Mouse (Mus musculus) adrenal gland, postnatal 36 days (tissue): ENCODE results near the gene Dcun1d3. TPM values are rescaled to one million over a fixed set of nuclear protein-coding genes. Genes with fewer than 3 reads are reported as not detected.

Source experiments
- DNase-seq, 2 experiments: peaks; one replicate each; pipeline ENCODE4 v3.0.0; 2021; ENCODE audit warnings: mixed read lengths in 1 of 2
- total RNA-seq, 2 experiments: library from RNA; stranded (reverse); gene quantifications; 2 replicates each; pipeline ENCODE4 v1.2.3; 2021

The Dcun1d3 gene
- total RNA-seq, 2 experiments from 2014 or later, result 27.5 to 36.6 TPM

DNA sequence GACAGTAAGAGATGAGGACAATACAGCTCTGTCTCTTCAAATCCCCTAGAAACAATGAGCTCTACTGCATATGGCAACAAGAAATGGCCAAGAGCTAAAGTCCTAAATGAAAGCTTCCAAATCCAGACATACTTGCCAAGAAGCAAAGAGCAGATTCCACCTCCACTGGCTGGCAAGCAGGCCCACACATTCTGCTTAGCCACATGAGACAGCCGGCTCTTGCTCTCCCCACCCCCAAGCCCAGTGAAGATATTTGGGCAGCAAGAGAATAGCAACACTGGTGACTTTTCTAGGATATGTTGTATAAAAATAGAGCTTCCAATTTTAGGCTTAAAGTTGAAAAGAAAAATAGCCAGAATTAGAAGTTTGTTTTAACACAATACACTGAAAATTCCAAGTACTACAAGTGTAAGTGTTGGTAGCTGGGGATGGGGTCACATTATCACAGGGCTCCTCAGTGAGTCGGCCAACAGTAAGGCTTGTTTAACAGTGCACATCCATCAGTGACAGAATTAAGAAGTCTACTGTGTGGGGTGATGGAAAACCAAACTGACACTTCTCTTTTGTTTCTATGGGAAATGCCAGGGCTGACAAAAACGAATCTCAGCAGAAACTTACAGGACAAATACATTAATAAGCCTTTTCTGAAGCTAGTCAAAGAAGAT, 20.2 kb downstream of the Dcun1d3 start:
- DNase-seq, result peak in 1 of 2 experiments; percentile 41

- no peak for DNase-seq
Measured at GRCm38 (mm10) chr7:119873050-119873449, 23.0 kb downstream of the Dcun1d3 start.

DNA sequence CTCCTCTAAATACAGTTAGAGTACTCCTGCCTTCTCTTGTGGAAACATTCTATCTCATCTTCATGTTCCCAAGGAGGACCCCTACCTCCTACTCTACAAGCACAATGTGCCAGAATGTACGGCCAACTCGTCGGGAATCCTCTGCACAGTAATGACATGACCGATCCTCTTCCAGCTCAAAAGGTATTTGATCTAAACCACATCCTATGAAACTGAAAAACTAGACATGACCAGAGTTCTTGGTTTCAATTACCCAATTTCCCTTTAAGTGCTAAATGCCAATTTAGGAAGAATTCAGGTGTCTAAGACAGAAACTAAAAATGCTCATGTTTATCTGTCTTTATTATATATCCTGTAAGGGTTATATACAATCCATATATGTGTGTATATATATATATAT, 23.9 kb downstream of the Dcun1d3 start:
- no peak for DNase-seq

DNA sequence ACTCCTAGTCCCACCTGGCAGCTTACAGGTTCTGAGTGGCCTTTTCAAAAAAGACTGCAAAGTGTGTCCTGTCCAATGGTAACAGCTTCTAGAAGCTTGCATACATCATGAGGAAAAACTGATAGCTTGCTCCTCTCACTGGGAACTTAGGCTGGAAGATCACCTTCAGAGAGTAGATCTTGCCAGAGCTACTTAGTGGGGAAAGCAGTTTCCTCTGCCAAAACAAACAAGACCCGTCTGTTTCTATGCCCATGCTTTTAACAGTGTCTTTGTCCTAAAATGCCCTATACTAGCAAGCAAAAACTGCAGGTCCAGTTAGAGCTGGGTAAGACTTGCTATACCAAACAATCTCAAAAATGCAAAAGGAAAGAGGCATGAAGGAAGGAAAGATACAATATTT, 30.0 kb downstream of the Dcun1d3 start:
- no peak for DNase-seq

- DNase-seq, result no peak
Measured at GRCm38 (mm10) chr7:119864500-119864899, 31.6 kb downstream of the Dcun1d3 start.

GRCm38 (mm10) chr7:119862167-119862566, 33.9 kb downstream of the Dcun1d3 start:
- DNase-seq, result no peak

GRCm38 (mm10) chr7:119861335-119862091, 34.6 kb downstream of the Dcun1d3 start:
- peak; percentile 60 to 77 for DNase-seq

DNA sequence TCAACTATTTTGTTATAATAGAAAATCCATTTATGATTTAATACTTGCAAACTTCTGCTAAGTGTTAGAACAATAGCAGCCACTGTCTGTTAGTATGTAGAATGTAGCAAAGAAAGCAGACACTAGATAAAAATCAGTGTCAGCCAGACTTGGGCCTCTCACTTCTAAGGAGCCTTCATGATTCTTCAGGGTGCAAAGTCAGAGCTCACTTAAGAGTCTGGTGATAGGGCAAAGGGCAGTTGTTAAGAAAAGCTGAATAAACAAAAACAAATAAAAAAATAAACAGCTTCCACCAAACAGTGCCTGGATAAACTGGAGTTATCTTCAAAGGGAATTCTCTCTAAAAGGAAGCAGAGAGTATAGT, 35.1 kb downstream of the Dcun1d3 start:
- no peak for DNase-seq

GRCm38 (mm10) chr7:119860554-119860953, 35.5 kb downstream of the Dcun1d3 start:
- DNase-seq, result no peak

GRCm38 (mm10) chr7:119860116-119860515, 36.0 kb downstream of the Dcun1d3 start:
- no peak for DNase-seq

DNA sequence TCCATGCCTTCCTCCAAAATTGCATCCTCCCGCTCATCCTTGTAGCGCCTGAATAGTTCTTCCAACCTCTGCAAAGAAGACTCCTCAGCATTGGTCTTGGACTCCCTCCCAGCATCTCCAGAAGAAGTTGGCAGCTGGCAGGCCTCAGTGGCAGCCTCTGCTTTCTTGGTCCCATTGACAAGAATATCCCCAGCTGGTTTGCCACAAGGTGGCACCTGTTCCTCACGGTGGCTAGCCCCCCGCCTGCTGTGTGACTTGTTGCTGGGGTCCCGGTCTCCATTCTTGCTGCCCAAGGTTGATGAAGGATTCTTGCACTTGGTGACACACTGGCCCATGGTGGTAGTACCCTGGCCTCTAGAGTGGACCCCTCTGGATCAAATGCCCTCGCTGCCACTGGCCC, 36.6 kb downstream of the Dcun1d3 start:
- DNase-seq, result peak; percentile 6 to 14

- DNase-seq, result no peak
Measured at GRCm38 (mm10) chr7:119855031-119855430, 41.1 kb downstream of the Dcun1d3 start.

GRCm38 (mm10) chr7:119854362-119854761, 41.7 kb downstream of the Dcun1d3 start:
- DNase-seq, result no peak

DNA sequence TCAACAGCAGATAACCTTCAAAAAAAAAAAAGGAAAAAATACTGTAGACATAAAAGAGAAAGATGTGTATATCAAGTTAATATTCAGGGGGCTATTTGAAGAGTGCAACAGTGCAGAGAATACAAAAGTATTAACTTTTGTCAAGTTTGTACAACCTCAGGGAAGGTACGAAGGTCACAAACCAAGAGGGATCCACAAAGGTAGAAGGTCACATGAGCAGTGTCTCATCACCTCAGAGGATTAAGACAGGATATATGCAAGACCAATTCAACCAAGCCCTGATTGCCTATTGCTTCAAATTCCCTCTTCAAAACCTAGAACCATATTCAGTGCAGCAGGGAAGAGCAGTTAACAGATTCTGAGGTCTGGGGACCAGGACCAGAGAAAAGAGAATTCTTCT, 42.9 kb downstream of the Dcun1d3 start:
- DNase-seq, result no peak

DNA sequence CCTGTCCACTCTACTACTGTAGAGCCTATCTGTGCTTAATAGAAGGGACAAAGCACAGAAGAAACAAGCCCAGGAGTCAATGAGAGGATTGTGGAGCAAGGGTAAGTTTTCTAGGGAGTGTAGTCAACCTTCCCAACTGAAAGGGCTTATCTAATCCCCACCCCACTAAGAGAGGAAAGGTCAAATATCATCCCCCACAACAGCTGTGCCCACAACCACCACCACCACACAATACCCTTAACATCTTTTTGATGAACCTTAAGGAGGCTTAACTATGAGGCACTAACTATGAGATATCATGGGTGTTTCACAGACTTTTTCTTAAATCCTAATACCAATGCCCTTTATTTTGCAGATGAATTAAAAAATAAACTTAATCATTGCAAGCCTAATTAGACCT, 43.6 kb downstream of the Dcun1d3 start:
- no peak for DNase-seq

DNA sequence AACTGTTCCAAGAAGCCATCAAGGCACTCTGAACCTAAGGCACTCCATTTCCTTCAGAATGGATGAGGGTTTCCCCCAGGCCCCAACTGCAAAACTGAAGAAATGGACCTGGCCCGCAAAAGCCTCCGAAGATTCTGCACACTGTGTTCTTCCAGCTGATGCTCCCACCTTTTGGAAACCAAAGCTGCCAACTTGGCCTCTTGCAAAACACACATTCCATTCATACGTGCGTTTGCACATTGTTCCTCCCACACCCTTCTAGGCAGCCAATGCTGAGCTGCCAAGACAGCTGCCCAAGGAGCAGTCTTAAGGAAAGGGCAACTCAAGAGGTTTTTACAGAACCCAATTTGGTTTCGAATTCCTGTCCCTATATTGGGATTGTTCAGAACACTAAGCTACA, 45.4 kb downstream of the Dcun1d3 start:
- DNase-seq, result peak; percentile 2 to 32

DNA sequence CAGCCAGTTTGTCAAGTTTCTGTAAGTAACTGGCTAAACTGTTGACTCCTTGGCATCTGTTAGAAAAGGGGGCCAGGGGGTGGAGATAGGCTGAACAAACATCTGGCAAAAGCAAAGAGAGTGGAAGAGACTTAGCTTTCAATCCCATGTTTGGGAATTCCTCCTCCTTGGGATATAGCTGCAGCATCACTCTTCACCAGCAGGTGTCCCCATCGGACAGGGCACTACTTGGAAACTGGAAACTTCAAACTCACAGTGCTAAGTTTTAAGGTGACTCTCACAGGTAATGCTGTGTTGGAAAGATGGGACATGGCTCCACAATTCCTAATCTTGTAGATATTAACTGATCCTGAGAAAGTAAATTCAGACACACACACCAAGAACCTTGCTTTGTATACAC, 47.0 kb downstream of the Dcun1d3 start:
- peak; percentile 69 to 75 for DNase-seq

DNA sequence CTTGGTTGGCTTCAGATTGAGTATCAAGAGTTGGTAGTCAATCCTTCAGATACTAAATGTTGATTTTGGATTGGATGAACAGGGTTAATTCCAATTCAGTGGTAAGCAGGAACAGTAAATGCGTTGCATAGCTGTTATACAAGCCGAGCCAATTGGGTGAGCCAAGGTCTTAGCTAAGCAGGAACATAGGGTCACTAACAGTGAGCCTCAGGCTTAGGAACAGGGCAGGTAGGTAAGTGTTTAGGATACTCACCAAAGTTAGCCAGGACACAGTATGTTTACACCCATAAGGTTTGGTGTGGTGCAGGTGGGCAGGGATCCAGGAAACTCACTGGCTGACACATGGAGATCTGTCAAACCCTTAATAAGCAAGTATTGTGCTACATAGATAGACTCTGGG, 48.7 kb downstream of the Dcun1d3 start:
- DNase-seq, result peak; percentile 6 to 9

DNA sequence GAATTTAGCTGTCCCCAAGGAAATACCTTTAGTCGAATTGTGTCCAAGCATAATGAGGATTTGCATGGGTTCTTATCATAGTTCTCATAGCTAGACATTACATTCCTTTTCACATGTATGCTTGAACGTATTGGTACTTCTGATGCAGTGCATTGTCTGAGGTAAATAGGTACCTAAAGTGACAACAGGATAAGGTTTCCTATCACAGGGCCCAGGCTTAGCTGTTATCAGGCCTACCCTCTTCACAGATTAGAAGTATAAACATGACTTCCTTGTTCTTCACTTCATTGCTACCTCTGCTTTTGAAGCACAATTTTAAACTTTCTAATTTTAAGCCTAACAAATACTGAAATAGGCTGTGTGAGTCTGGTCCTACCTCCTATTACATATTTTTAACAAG, 50.6 kb downstream of the Dcun1d3 start:
- DNase-seq, result no peak

- no peak for DNase-seq
Measured at GRCm38 (mm10) chr7:119841820-119842449, 54.2 kb downstream of the Dcun1d3 start.

GRCm38 (mm10) chr7:119835996-119836777, 59.9 kb downstream of the Dcun1d3 start:
- no peak for DNase-seq

DNA sequence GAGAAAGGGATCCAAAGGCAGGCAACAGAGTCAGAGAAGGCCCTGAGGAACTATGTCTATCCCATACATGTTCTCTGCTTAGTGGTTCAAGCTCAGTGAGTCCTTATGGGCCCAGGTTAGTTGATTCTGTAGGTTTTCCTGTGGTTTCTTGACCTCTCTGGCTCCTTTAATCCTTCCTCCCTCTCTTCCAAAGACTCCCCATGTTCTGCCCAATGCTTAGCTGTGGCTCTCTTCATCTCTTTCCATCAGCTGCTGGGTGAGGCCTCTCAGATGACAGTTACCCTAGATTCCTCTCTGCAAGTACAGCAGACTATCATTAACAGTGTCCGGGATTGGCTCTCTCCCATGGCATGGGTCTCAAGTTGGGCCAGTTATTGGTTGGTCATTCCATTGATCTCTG, 60.7 kb downstream of the Dcun1d3 start:
- no peak for DNase-seq

GRCm38 (mm10) chr7:119808723-119809122, 87.4 kb downstream of the Dcun1d3 start:
- DNase-seq, result no peak
